Mouse (Mus musculus) CH12.LX (cell line): ENCODE data around the gene 9030025P20Rik. TPM values are rescaled to one million over a fixed set of nuclear protein-coding genes. Genes with fewer than 3 reads are reported as not detected.
"Not testable (repeated sequence)": the region's sequence is repeated elsewhere in the genome, so short reads cannot be mapped to it uniquely, and the experiment has no call there.

Experiments used
- DNase-seq: peaks from one replicate; pipeline ENCODE4 v3.0.0-alpha.2; 2013; ENCODE audit errors: extremely low read depth
- H3K27ac ChIP-seq: 2 replicates; pipeline ENCODE4 v1.5.1; 2012; ENCODE audit warnings: low read depth, mild to moderate bottlenecking, control low read depth, moderate library complexity; ENCODE audit not compliant: insufficient read depth
- H3K27me3 ChIP-seq: replicated peaks from 2 replicates; pipeline ENCODE3; 2012; ENCODE audit warnings: inconsistent platforms
- H3K36me3 ChIP-seq, 2 experiments: replicated peaks in 1 of 2; 2 replicates each; pipeline versions ENCODE3 to v1.6.1; 2012; ENCODE audit warnings: inconsistent platforms in 1 of 2, low read length in 1 of 2, mild to moderate bottlenecking in 1 of 2, mixed read lengths in 1 of 2, moderate library complexity in 1 of 2; ENCODE audit not compliant: control insufficient read depth in 1 of 2, insufficient read depth in 1 of 2
- H3K4me1 ChIP-seq, 2 experiments: 2 replicates each; pipeline ENCODE4 v1.6.1; 2012; ENCODE audit warnings: inconsistent platforms in 1 of 2, moderate library complexity in 1 of 2; ENCODE audit not compliant: insufficient read depth in 2 of 2, control insufficient read depth in 1 of 2
- H3K4me2 ChIP-seq: 2 replicates; pipeline ENCODE4 v1.6.1; 2012; ENCODE audit warnings: low read depth, mild to moderate bottlenecking, control low read depth; ENCODE audit not compliant: poor library complexity, insufficient read depth, severe bottlenecking
- H3K4me3 ChIP-seq, 3 experiments: fragments of 150-350 bp in 1 of 3; sonication (generic) in 1 of 3; replicated peaks in 1 of 3; 2 replicates each; pipeline versions ENCODE3 to v1.5.1; 2011 to 2012; ENCODE audit warnings: low read depth in 2 of 3, low read length in 2 of 3, mild to moderate bottlenecking in 2 of 3, moderate library complexity in 2 of 3, control low read depth in 1 of 3, improper control_type of control experiment in 1 of 3, inconsistent platforms in 1 of 3, mixed read lengths in 1 of 3; ENCODE audit not compliant: poor library complexity in 1 of 3
- H3K79me2 ChIP-seq: replicated peaks from 2 replicates; pipeline ENCODE4 v1.6.1; 2012; ENCODE audit warnings: mild to moderate bottlenecking, moderate library complexity; ENCODE audit not compliant: control insufficient read depth, poor library complexity, insufficient read depth, severe bottlenecking; ENCODE audit errors: extremely low read depth
- H3K9ac ChIP-seq: 2 replicates; pipeline ENCODE4 v1.6.1; 2012; ENCODE audit warnings: low read depth, mild to moderate bottlenecking, control low read depth, moderate library complexity; ENCODE audit not compliant: insufficient read depth
- H3K9me3 ChIP-seq: replicated peaks from 2 replicates; pipeline ENCODE3; 2012; ENCODE audit warnings: low read length, inconsistent platforms, mixed read lengths
- BHLHE40 ChIP-seq: IDR thresholded peaks from 2 replicates; pipeline ENCODE4 v1.6.1; 2011; ENCODE audit warnings: mild to moderate bottlenecking, low read depth, low read length, improper control_type of control experiment
- CHD1 ChIP-seq: IDR thresholded peaks from 2 replicates; pipeline ENCODE4 v1.6.1; 2012; ENCODE audit warnings: low read depth, low read length, improper control_type of control experiment, inconsistent platforms
- CHD2 ChIP-seq: IDR thresholded peaks from 2 replicates; pipeline ENCODE4 v1.6.1; 2011; ENCODE audit warnings: low read length, improper control_type of control experiment
- GABPA ChIP-seq: IDR thresholded peaks from 2 replicates; pipeline ENCODE4 v1.6.1; 2012; ENCODE audit warnings: low read depth, low read length, improper control_type of control experiment, inconsistent platforms; ENCODE audit not compliant: insufficient replicate concordance
- HCFC1 ChIP-seq: IDR thresholded peaks from 2 replicates; pipeline ENCODE4 v1.6.1; 2012; ENCODE audit warnings: low read depth, mild to moderate bottlenecking, inconsistent platforms, low read length, improper control_type of control experiment
- MAX ChIP-seq: IDR thresholded peaks from 2 replicates; pipeline ENCODE4 v1.6.1; 2011; ENCODE audit warnings: low read length, improper control_type of control experiment
- MYC ChIP-seq: IDR thresholded peaks from 2 replicates; pipeline ENCODE4 v1.6.1; 2011; ENCODE audit warnings: low read depth, mild to moderate bottlenecking, improper control_type of control experiment, low read length
- NELFE ChIP-seq: IDR thresholded peaks from 2 replicates; pipeline ENCODE4 v1.6.1; 2011; ENCODE audit warnings: low read depth, low read length, improper control_type of control experiment
- POLR2A ChIP-seq: IDR thresholded peaks from 2 replicates; pipeline ENCODE4 v1.6.1; 2011; ENCODE audit warnings: low read depth, mild to moderate bottlenecking, improper control_type of control experiment, low read length
- POLR2AphosphoS2 ChIP-seq: IDR thresholded peaks from 2 replicates; pipeline ENCODE4 v1.6.1; 2011; ENCODE audit warnings: low read depth, low read length, improper control_type of control experiment
- RCOR1 ChIP-seq: conservative IDR thresholded peaks from 2 replicates; pipeline ENCODE4 v1.6.1; 2012; ENCODE audit warnings: low read depth, mild to moderate bottlenecking, inconsistent platforms, low read length, improper control_type of control experiment
- SIN3A ChIP-seq: IDR thresholded peaks from 2 replicates; pipeline ENCODE4 v1.6.1; 2012; ENCODE audit warnings: low read length, improper control_type of control experiment, inconsistent platforms
- SMC3 ChIP-seq: IDR thresholded peaks from 2 replicates; pipeline ENCODE4 v1.6.1; 2011; ENCODE audit warnings: low read depth, low read length, improper control_type of control experiment
- USF1 ChIP-seq: IDR thresholded peaks from 2 replicates; pipeline ENCODE4 v1.6.1; 2014; ENCODE audit warnings: low read depth, mild to moderate bottlenecking, inconsistent platforms, low read length, improper control_type of control experiment
- ZC3H11A ChIP-seq: IDR thresholded peaks from 2 replicates; pipeline ENCODE4 v1.6.1; 2012; ENCODE audit warnings: low read depth, mild to moderate bottlenecking, inconsistent platforms, low read length, improper control_type of control experiment
- dilution Hi-C: fragments of 300-500 bp; cut with MboI; formaldehyde crosslinking; loops from 2 replicates; pipeline ENCODE4 v1.14.3; 2020; ENCODE audit warnings: low sequenced_read_pairs; ENCODE audit not compliant: extremely low pct_unique_long_range_greater_than_20kb, extremely low pct_ligation_motif_present
- in situ Hi-C: fragments of 300-500 bp; cut with MboI; formaldehyde crosslinking; loops from 3 replicates; pipeline ENCODE4 v1.14.3; 2019; ENCODE audit warnings: low sequenced_read_pairs, low pct_ligation_motif_present, low pct_unique_long_range_greater_than_20kb, mixed read lengths
- polyA plus RNA-seq: library from polyadenylated mRNA; unstranded; fragments of >175 nt; gene quantifications from 2 replicates; pipeline ENCODE4 v1.2.1, GENCODE M21; 2012; ENCODE audit warnings: low read depth; ENCODE audit not compliant: insufficient read length
- total RNA-seq, 2 experiments: library from RNA; depleted of rRNA; stranded (reverse); fragments of 300-350 nt in 1 of 2; fragments of >200 nt in 1 of 2; gene quantifications; 2 replicates each; pipeline ENCODE4 v1.2.3; 2012 to 2014

Gene 9030025P20Rik
- total and polyA plus RNA-seq, 3 experiments = 6.4 to 7.9 (median 7.5) TPM

- DNase-seq = no peak
These were observed 17.7 kb upstream of the 9030025P20Rik start for GRCm38 (mm10) chr17:14960520-14960919.

GRCm38 (mm10) chr17:14960951-14961556, 17.2 kb upstream of the 9030025P20Rik start, which contains the start of gene Phf10:
Gene Phf10 (minus strand): TSS chr17:14961273.
- dilution Hi-C loops, H3K9me3 ChIP-seq, H3K27me3 ChIP-seq, DNase-seq, in situ Hi-C loops, H3K4me2 ChIP-seq: not testable (repeated sequence)
- H3K79me2 ChIP-seq = peaks cover 39% of the 10 kb centered on the region
- peaks cover 5 to 28% of the 10 kb centered on the region in 2 experiments for H3K4me1 ChIP-seq
- H3K36me3 ChIP-seq = peaks cover 17 to 27% of the 10 kb centered on the region in 2 experiments
- H3K4me3 ChIP-seq = peak within 1 kb of the TSS; percentile 94 to 100 (median 95)
- H3K9ac ChIP-seq = peak within 1 kb of the TSS; percentile 95
- peak within 1 kb of the TSS; percentile 72 for H3K27ac ChIP-seq

More at GRCm38 (mm10) chr17:14960520-14960919, 17.7 kb upstream of the 9030025P20Rik start:
- H3K36me3 ChIP-seq = peaks cover 17 to 31% of the 10 kb centered on the region in 2 experiments
- H3K4me2 ChIP-seq = no peak overlapping the region
- no peaks in the 10 kb centered on the region for H3K27me3 ChIP-seq
- in situ Hi-C loops = no loop called here
- no peaks in the 10 kb centered on the region for H3K9me3 ChIP-seq
- peak overlapping the region; percentile 94 to 100 (median 95) for H3K4me3 ChIP-seq
- peak overlapping the region; percentile 72 for H3K27ac ChIP-seq
- H3K9ac ChIP-seq = peak overlapping the region; percentile 95
- dilution Hi-C loops = no loop called here
- H3K4me1 ChIP-seq = peaks cover 5 to 32% of the 10 kb centered on the region in 2 experiments
- TF ChIP-seq POLR2A (no peak), BHLHE40 (0 out of 2 replicates have a peak, but pooled peaks have one; percentile 26), MYC (no peak), SIN3A (no peak; the same call in 1 of the 2 replicates), CHD1 (peak; percentile 83; the same call in 1 of the 2 replicates), CHD2 (no peak), USF1 (no peak), POLR2AphosphoS2 (no peak), MAX (no peak), GABPA (no peak), ZC3H11A (no peak), RCOR1 (no peak), SMC3 (no peak), HCFC1 (no peak), NELFE (no peak)
- peaks cover 42% of the 10 kb centered on the region for H3K79me2 ChIP-seq

GRCm38 (mm10) chr17:14961557-14962154, 16.6 kb upstream of the 9030025P20Rik start:
- dilution Hi-C loops, in situ Hi-C loops, H3K27ac ChIP-seq: not testable (repeated sequence)

GRCm38 (mm10) chr17:14968373-14968913, 9.8 kb upstream of the 9030025P20Rik start:
- DNase-seq, H3K9ac ChIP-seq, H3K4me1 ChIP-seq, H3K36me3 ChIP-seq, H3K4me2 ChIP-seq, H3K4me3 ChIP-seq, H3K79me2 ChIP-seq, H3K9me3 ChIP-seq, dilution Hi-C loops, H3K27ac ChIP-seq, H3K27me3 ChIP-seq, in situ Hi-C loops: not testable (repeated sequence)

More at GRCm38 (mm10) chr17:14961557-14962154, 16.6 kb upstream of the 9030025P20Rik start:
- not testable (repeated sequence) for H3K9me3 ChIP-seq, H3K4me2 ChIP-seq, H3K4me3 ChIP-seq, DNase-seq, H3K9ac ChIP-seq, H3K27me3 ChIP-seq
- Histone ChIP-seq H3K4me1 (peaks cover 5 to 22% of the 10 kb centered on the region in 2 experiments), H3K36me3 (peaks cover 12 to 21% of the 10 kb centered on the region in 2 experiments), H3K79me2 (peaks cover 33% of the 10 kb centered on the region)
